Mouse (Mus musculus): ENCODE results near the gene Slc12a3.

The Slc12a3 gene

GRCm38 (mm10) chr8:94328932-94329728 is at the start of gene Slc12a3:
Gene Slc12a3 (plus strand): TSS chr8:94329201.
- no peak for DNase-seq

DNA sequence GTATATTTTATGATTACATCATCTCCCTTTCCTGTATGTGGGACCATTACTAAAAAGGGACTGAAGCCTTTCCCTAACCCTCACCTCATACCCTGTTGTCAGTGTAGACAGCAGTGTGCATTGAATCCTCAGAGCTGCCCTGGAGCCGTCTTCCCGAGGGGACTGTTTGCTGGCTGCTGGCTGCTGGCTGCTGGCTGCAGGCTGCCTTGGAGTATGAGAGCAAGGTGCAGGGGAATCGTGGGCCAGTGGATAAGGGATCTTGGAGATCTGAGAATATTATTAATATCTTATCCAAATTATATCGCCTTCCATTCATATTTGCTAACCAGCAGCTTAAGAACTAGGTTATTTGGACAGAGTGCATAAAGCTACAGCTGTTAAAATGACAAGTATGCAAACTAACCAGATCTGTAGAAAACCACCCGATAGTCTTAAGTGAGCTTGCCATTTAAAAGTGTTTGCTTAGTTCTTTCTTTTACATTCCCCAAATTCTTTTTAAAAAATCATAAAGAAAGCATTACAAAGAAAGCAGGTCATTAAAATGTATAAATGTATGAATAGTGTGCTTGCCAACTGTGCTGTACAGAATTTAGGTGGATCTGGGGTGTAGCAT is 48.9 kb upstream of the Slc12a3 start:
- DNase-seq: no peak

DNA sequence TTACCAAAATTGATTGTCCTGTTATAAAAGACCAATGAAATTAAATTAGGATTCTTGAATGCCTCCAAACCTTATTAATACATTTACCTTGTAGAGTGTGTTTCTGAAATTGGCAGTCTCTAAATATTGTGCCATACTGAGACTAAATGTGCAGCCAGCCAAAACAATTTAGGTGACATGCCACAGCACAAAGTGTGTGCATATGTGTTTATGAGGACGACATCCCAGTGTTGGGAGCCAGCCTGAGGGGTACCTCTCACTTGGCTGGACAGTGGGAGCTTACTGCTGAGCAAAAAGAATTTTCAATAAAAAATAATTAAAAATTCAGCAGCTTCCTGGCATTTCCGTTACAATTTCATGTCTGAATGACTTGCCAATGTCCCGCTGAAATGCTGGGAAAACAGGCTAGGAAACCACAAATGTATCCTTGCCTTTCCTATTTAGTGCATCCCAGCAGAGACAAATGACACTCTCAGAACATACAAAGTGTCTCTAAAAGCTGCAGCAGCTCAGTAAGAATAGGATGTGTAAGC is 46.5 kb upstream of the Slc12a3 start:
- DNase-seq: no peak

- no peak for DNase-seq
Measured at GRCm38 (mm10) chr8:94284204-94284603, 44.8 kb upstream of the Slc12a3 start.

- no peak for DNase-seq
Measured at GRCm38 (mm10) chr8:94290606-94291005, 38.4 kb upstream of the Slc12a3 start.

DNA sequence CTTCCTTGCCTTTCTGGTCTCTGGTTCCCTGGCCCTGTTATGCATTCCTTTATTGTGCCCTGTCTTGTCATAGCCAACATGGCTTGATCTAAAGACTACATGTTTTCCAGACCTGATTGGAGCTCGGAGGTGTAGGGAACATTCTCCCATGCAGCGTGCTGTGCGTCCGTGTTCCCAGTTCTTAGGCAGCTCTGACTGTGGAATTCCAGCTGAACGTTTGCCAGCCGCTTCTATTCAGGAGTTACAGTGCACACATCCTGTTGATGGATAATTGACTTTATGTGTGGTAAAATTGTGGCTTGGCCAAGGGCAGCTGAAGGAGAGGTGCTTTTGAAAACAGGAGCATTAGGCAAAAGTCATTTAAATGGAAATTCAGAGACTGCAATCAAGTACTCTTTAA is 36.9 kb upstream of the Slc12a3 start:
- DNase-seq: no peak

GRCm38 (mm10) chr8:94292626-94293025 is 36.4 kb upstream of the Slc12a3 start:
- no peak for DNase-seq

GRCm38 (mm10) chr8:94295687-94296086 is 33.3 kb upstream of the Slc12a3 start:
- no peak for DNase-seq

DNA sequence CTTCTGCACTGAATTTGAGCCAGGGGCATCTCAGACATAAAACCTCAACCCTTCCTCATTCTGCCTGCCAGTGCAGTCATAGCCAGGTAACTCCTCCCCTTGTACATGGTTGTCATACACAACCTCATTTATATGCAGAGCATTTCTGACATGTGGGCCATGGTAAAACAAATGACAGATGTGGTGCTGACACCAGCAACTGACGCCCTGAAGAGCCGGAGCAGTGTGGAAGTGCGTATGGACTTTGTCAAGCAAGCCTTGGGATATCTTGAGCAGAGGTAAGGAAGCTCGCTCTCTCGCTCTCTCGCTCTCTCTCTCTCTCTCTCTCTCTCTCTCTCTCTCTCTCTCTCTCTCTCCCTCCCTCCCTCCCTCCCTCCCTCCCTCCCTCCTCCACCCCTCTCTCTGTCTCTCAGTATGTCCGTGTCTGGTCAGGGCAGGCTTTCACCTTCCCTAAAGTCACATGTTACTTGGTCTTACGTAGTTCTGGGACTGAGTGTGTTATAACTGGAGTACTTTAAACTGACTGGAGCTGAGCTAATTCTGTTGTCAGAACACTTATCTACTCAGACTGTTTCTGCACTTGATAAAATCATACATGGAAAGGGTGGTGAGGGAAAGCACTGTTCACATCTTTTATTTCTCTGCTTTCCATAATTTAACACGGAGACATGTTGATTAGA is 32.5 kb upstream of the Slc12a3 start:
- no peak for DNase-seq

DNA sequence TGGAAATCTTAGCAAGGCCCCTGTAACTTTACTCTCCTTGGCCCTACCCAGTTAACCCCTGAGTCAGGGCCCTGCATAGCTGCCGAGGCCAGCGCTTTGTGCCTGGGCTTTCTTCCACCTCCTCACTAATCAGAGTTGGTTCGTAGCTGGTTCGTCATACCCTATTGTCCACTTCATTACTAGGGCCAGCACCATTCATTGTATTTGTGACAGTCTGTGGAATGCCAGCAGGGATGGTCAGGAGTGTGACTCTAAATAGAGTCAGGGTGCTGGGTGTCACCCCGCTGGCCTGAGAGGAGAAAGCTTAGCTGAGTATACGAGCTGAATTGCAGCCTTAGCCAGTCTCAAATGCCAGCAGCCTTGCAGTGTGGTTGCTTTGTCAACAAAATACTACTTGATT is 31.9 kb upstream of the Slc12a3 start:
- DNase-seq: no peak

GRCm38 (mm10) chr8:94300809-94301208 is 28.2 kb upstream of the Slc12a3 start:
- DNase-seq: no peak

DNA sequence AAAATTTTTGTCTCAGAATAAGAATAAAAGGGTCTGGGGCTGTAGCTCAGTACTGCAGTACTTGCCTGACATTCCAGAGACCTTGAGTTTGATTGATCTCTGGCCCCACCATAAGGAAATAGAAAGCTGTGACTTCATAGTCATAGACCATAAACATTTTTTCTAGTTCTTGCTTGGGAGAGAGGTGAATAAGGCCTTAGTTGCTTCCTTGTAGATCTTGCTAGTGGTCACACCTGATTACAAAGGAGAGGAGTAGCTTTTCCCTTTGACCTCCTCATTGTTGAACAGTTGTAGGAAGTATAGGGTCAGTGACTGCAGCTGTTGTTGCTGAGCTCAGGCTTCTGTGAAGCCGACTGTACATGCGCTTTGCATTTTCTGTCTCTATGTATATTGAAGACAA is 24.6 kb upstream of the Slc12a3 start:
- no peak for DNase-seq

DNA sequence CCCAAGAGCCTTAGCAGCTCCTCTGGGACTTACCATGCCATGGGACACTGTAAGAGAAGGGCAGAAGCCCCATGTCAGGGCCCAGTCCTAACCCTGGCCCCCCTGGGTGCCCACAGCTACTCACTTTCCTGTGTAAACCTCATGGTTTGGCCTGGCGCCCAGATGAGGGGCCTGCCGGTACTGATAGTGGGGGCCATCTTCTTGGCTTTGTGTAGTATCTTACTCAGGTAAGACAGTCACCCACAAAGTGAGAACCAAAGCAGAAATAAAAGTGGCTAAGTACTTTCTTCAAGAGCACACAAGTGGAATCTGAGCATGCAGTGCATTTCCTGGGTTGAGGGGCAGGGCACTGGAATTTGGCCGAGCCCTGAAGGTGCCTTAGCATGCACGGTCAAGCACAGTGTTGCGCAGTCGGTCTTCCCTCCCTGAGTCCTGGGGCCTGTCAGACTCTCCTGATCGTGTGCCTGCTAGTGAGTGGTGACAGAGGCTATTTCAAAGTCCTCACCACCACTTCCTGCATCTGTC is 21.9 kb upstream of the Slc12a3 start:
- no peak for DNase-seq

GRCm38 (mm10) chr8:94307652-94308051 is 21.3 kb upstream of the Slc12a3 start:
- no peak for DNase-seq

DNA sequence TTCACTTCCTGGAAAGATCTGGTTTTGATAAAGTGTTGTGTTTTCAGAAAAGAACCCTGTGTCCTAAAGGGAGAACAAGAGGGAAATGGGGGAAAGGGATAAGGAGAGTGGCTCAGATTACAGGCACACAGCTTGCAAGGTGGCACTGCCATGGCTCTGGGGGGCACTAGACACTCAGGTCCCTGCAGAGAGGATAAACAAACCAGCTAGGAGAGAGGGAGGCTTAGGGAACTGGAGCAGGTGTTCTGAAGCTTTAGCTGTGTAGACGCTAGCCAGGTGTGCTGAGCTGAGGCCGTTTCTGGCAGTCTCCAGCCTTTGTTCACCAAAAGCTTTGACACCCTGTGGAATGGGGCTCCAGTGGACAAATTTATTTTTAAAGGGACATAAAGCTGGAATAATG is 14.9 kb upstream of the Slc12a3 start:
- DNase-seq: no peak

GRCm38 (mm10) chr8:94317249-94317648 is 11.8 kb upstream of the Slc12a3 start:
- no peak for DNase-seq

GRCm38 (mm10) chr8:94317691-94318090 is 11.3 kb upstream of the Slc12a3 start:
- DNase-seq: no peak

DNA sequence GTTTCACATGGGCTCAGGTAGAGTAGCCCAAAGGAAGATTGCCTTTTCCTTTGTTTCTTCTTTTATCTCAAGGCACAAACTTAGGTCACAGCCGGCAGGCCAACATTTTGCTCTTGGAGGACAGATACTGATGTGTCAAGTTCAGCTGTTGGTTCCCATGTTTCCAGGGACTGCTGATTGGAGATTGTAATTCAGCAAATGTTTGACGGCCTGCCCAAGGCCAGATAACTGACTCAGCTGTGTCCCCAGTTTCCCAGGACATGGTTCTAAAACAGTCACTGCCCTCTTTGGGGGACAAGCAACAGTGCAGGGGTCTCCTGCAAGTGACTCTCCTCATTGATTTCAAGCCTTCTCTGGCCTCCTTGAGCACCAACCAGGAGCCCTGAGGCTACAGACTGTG is 9.0 kb upstream of the Slc12a3 start:
- DNase-seq: no peak

DNA sequence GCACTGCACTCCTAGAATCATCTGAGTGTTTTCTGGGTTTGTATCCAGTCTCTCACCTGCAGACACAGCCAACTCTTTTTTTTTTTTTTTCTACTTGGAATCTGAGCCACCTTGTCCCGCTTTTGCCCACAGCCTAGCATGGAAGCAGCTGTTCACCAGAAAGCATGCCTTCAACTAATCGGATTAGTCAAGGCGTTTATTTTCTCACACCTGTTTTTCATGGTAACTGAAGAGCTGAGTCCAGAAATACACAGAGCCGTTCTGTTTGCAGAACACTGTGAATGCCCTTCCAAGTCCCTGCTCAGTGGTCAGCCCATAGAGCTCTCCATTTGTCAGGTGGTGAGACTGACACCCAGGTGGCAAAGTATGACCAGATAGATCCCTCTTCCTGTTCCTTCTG is 6.9 kb upstream of the Slc12a3 start:
- peak in 1 of 2 experiments; percentile 1 for DNase-seq

GRCm38 (mm10) chr8:94323041-94323440 is 6.0 kb upstream of the Slc12a3 start:
- DNase-seq: peak in 1 of 2 experiments; percentile 1

DNA sequence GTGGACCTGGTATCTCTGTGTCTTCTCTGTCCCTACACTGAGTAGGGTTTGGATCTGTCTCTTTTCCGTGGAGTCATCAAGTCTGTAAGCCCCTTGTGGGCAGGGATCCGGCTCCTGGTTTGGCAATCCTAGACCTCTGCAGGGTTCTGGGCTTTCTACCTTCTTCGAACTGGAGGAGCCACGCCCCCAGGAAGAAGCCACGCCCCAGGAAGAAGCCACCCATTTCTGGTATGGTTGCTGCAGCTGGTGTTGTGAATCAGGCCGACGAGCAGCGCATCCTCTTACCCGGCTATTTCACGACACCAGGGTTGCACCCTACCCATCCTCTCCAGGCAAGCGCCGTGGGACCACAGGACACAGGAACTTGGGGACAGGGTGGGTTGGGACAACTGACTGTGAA is 4.9 kb upstream of the Slc12a3 start:
- DNase-seq: peak in 1 of 2 experiments; percentile 5

DNA sequence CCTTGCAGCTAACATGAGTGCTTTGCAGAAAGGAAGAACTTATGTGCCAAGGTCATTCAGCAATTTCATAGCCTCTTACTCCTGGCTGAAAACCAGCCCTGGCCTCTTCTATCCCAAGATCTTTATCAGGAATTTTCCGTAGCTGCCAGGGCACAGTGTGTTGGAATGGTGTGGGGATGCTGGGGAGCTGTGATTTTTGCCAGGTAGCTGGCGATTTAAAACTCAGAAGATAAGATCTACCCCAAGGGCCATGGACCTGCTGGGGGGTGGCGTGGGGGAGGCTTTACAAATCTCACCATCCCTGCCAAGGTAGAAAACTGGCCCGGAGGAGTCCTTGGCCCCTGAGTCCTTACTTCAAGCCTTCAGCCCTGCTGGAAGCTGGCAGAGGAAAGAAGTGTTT is 3.0 kb upstream of the Slc12a3 start:
- DNase-seq: no peak

DNA sequence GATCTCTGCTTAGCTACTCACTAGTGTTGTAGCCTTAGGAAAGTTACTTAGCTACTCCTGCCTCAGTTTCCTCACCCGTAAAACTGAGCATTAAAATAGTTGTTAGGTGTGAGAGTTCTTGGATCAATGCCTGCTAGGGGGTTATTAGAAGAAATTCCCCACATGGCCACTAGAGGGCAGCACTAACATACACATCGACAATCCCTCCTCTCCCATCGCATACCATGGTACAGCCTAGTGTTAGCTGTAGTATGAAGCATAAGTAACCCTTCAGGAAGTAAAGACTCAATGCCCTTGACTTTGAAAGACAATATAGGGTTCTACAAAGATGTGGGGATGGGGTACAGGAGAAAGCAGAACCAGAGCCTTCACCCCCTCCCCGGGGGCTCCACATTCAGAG is 1.7 kb downstream of the Slc12a3 start:
- peak in 1 of 2 experiments; percentile 56 for DNase-seq

Data from spleen, adult 18-20 months (tissue).